Mouse (Mus musculus) v-Abl transformed pro-B cells (cell line): Measurements from ENCODE around the gene Trex1.

Experiments used
- in situ Hi-C, 2 experiments: fragments of 400-800 bp; cut with MboI; formaldehyde crosslinking; loops; one replicate each; pipeline ENCODE4 v1.15.1; 2025; ENCODE audit not compliant: unreplicated experiment in 2 of 2

The Trex1 gene

GRCm38 (mm10) chr9:109092799-109093198, 33.3 kb upstream of the Trex1 start:
- in situ Hi-C loops = loop anchor here in 1 of 2 experiments (25.0 kb wide), 1 partner anchor 1555 kb away; the partner anchor contains the start of genes Cyb561d2, Nprl2, Tmem115 and Zmynd10

- in situ Hi-C loops = loop anchor here in 1 of 2 experiments (25.0 kb wide), 1 partner anchor 1555 kb away; the partner anchor contains the start of genes Cyb561d2, Nprl2, Tmem115 and Zmynd10
Measured at GRCm38 (mm10) chr9:109091802-109092201, 32.3 kb upstream of the Trex1 start.

- in situ Hi-C loops = loop anchor here in 1 of 2 experiments (25.0 kb wide), 1 partner anchor 1553 kb away; the partner anchor contains the start of genes Cyb561d2, Nprl2, Tmem115 and Zmynd10
Measured at GRCm38 (mm10) chr9:109090446-109090845, 30.9 kb upstream of the Trex1 start.

GRCm38 (mm10) chr9:109087987-109088386, 28.5 kb upstream of the Trex1 start:
- in situ Hi-C loops = loop anchor here in 1 of 2 experiments (25.0 kb wide), 1 partner anchor 1551 kb away; the partner anchor contains the start of genes Cyb561d2, Nprl2, Tmem115 and Zmynd10

- in situ Hi-C loops = loop anchor here in 1 of 2 experiments (25.0 kb wide), 1 partner anchor 1548 kb away; the partner anchor contains the start of genes Cyb561d2, Nprl2, Tmem115 and Zmynd10
Measured at GRCm38 (mm10) chr9:109084922-109085321, 25.4 kb upstream of the Trex1 start.

GRCm38 (mm10) chr9:109082124-109082800, 22.7 kb upstream of the Trex1 start, which contains the start of the genes Ccdc51 and Tma7:
Ccdc51 (plus strand) TSS chr9:109082493.
Tma7 (minus strand) TSS chr9:109082587.
- in situ Hi-C loops = loop anchor here in 1 of 2 experiments (25.0 kb wide), 1 partner anchor 1545 kb away; the partner anchor contains the start of genes Cyb561d2, Nprl2, Tmem115 and Zmynd10

- in situ Hi-C loops = loop anchor here in 1 of 2 experiments (25.0 kb wide), 1 partner anchor 1544 kb away; the partner anchor contains the start of genes Cyb561d2, Nprl2, Tmem115 and Zmynd10
Measured at GRCm38 (mm10) chr9:109081749-109082123, 22.2 kb upstream of the Trex1 start.

- in situ Hi-C loops = loop anchor here in 1 of 2 experiments (25.0 kb wide), 1 partner anchor 1543 kb away; the partner anchor contains the start of genes Cyb561d2, Nprl2, Tmem115 and Zmynd10
Measured at GRCm38 (mm10) chr9:109080516-109080915, 21.0 kb upstream of the Trex1 start.

- in situ Hi-C loops = no loop called here
Measured at GRCm38 (mm10) chr9:109073661-109074573, 14.4 kb upstream of the Trex1 start, which contains the start of gene Atrip. Atrip (minus strand) TSS chr9:109074124.

- in situ Hi-C loops = no loop called here
Measured at GRCm38 (mm10) chr9:109068095-109068735, 8.7 kb upstream of the Trex1 start.

- in situ Hi-C loops = loop anchor here in 1 of 2 experiments (5.0 kb wide), 1 partner anchor 59 kb away; no protein-coding TSS in a partner anchor
Measured at GRCm38 (mm10) chr9:109060898-109061295, 1.4 kb upstream of the Trex1 start.

- in situ Hi-C loops = loop anchor here in 1 of 2 experiments (5.0 kb wide), 1 partner anchor 58 kb away; no protein-coding TSS in a partner anchor
Measured at GRCm38 (mm10) chr9:109060184-109060897, 807 bp upstream of the Trex1 start.

- in situ Hi-C loops = no loop called here
Measured at GRCm38 (mm10) chr9:109058006-109058765, 1.3 kb downstream of the Trex1 start.

- in situ Hi-C loops = no loop called here
Measured at GRCm38 (mm10) chr9:109057543-109057942, 2.0 kb downstream of the Trex1 start.

GRCm38 (mm10) chr9:109056916-109057315, 2.6 kb downstream of the Trex1 start:
- in situ Hi-C loops = no loop called here

- in situ Hi-C loops = no loop called here
Measured at GRCm38 (mm10) chr9:109056081-109056690, 3.3 kb downstream of the Trex1 start.

GRCm38 (mm10) chr9:109055271-109056030, 4.1 kb downstream of the Trex1 start:
- in situ Hi-C loops = no loop called here
